Mouse (Mus musculus) olfactory bulb, adult 2 months (tissue): ENCODE data around the gene Syngap1. TPM values are rescaled to one million over a fixed set of nuclear protein-coding genes. Genes with fewer than 3 reads are reported as not detected.
"Not testable (repeated sequence)": the region's sequence is repeated elsewhere in the genome, so short reads cannot be mapped to it uniquely, and the experiment has no call there.

Experiments
- H3K27ac ChIP-seq: fragments of 200-500 bp; 2 replicates; pipeline ENCODE4 v1.5.1; 2012; ENCODE audit warnings: low read depth, low read length; ENCODE audit not compliant: insufficient read depth
- H3K4me1 ChIP-seq: fragments of 200-500 bp; 2 replicates; pipeline ENCODE4 v1.6.1; 2012; ENCODE audit warnings: low read length; ENCODE audit not compliant: control insufficient read depth, insufficient read depth
- H3K4me3 ChIP-seq: fragments of 200-500 bp; 2 replicates; pipeline ENCODE4 v1.5.1; 2012; ENCODE audit warnings: mild to moderate bottlenecking, low read depth, low read length, moderate library complexity; ENCODE audit not compliant: insufficient read depth
- CTCF ChIP-seq: fragments of 200-500 bp; IDR thresholded peaks from 2 replicates; pipeline ENCODE4 v1.5.1; 2012; ENCODE audit warnings: low read depth, mild to moderate bottlenecking, low read length, moderate library complexity; ENCODE audit not compliant: insufficient read depth
- POLR2A ChIP-seq: fragments of 200-500 bp; IDR thresholded peaks from 2 replicates; pipeline ENCODE4 v1.6.1; 2012; ENCODE audit warnings: mild to moderate bottlenecking, low read depth, low read length, moderate library complexity; ENCODE audit not compliant: insufficient read depth
- WGBS: fragments of 180-500 bp; shearing (Covaris S2); methylation state at CpG from one replicate; pipeline ENCODE4 v1.1.7; 2018; 5-methylcytosine and 5-hydroxymethylcytosine counted together
- polyA plus RNA-seq: library from polyadenylated mRNA; stranded (reverse); fragments of >200 nt; gene quantifications from 2 replicates; pipeline ENCODE4 v1.2.4, GENCODE M21; 2012; ENCODE audit warnings: low replicate concordance; ENCODE audit not compliant: missing spikeins, insufficient read depth, insufficient read length

Gene Syngap1
- 50.4 and 503 TPM in 2 replicates for polyA plus RNA-seq

GRCm38 (mm10) chr17:26941031-26941789, at the start of gene Syngap1:
Gene Syngap1 (plus strand): TSS chr17:26941253.
- H3K27ac ChIP-seq = peak within 1 kb of the TSS; percentile 89
- TF ChIP-seq CTCF (no peak), POLR2A (no peak)
- 2% methylated on average over 22 of the region's 24 CpGs for whole genome bisulfite sequencing
- H3K4me1 ChIP-seq = peaks cover 47% of the 10 kb centered on the region
- H3K4me3 ChIP-seq = peak within 1 kb of the TSS; percentile 93

- TF ChIP-seq POLR2A (no peak), CTCF (no peak)
- Histone ChIP-seq H3K4me3 (peak overlapping the region; percentile 0; the same call in 1 of the 2 replicates), H3K27ac (peak overlapping the region; percentile 18; the same call in 1 of the 2 replicates), H3K4me1 (peaks cover 29% of the 10 kb centered on the region)
- 8% methylated on average over 16 of the region's 16 CpGs for WGBS
These were observed 48.2 kb upstream of the Syngap1 start for GRCm38 (mm10) chr17:26892635-26893375.

DNA sequence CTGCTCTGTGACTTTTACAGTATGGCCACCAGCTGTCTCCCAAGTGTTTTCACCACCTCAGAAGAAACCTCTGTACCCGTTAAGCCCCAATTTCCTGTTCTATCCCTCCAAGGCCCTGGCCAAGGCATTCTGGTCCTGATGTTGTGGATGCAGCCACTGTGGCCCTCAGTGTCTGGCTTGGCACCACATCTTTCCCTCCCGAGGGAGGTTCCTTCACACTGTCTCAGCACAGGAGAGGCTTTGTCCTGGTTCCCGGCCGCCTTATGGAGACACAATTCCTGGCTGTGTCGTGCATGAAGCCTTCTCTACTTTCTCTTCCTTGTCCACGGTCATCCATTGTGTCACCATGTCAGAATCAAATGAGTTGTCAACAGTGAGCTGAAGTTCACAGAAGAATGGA, 47.6 kb upstream of the Syngap1 start:
- no peak overlapping the region for H3K4me3 ChIP-seq
- no peak overlapping the region for H3K27ac ChIP-seq
- 46% methylated on average over 6 of the region's 6 CpGs for WGBS
- H3K4me1 ChIP-seq = peaks cover 29% of the 10 kb centered on the region
- TF ChIP-seq POLR2A (no peak), CTCF (no peak)

DNA sequence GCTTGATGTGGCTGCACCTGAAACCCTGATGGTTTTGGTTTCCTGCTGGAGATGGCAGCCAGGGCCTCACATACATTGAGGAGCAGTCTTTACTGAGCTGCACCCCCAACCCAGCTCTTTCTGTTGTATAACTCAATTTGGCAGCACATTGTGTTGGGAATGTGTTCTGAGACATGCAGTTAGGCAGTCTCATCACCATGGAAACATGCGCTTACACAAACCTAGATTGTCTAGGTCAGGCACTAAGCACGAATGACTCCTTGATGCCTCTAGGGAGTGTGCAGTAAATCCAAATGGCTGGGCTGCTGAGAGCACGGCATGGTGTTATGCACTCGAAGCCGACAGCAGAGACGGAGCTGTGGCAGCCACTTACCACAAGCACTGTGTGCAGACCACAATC, 46.7 kb upstream of the Syngap1 start:
- Histone ChIP-seq H3K4me3 (no peak overlapping the region), H3K4me1 (peaks cover 29% of the 10 kb centered on the region), H3K27ac (no peak overlapping the region)
- 53% methylated on average over 6 of the region's 6 CpGs for WGBS
- no peak for TF ChIP-seq CTCF
- TF ChIP-seq POLR2A = no peak

DNA sequence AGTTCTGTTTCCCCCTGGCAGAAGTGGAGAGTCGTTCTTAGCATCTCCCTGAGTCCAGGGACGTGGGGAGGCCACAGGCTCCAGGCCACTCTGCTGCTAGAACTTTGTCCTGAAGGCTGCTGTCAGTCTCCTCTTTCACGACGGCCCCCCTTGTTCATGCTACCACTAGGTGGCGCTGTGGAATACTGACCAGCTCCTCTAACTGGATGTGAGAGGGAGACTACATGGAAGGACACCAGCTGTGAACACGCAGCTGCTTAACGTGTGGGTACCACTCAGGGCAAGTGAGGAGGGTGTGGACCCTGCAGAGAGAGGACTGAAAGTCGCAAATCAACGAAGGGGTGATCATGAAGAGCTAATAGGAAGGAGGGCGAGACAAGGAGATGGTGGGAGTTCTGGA, 45.5 kb upstream of the Syngap1 start:
- TF ChIP-seq CTCF = peak; percentile 77; the same call in 1 of the 2 replicates
- no peak for TF ChIP-seq POLR2A
- Histone ChIP-seq H3K4me3 (no peak overlapping the region), H3K4me1 (peaks cover 29% of the 10 kb centered on the region), H3K27ac (no peak overlapping the region)
- WGBS = 20% methylated on average over 10 of the region's 10 CpGs

GRCm38 (mm10) chr17:26900916-26901315, 40.1 kb upstream of the Syngap1 start:
- TF ChIP-seq CTCF (no peak), POLR2A (no peak)
- H3K27ac ChIP-seq = no peak overlapping the region
- WGBS = 79% methylated on average over 6 of the region's 6 CpGs
- H3K4me3 ChIP-seq = no peak overlapping the region
- H3K4me1 ChIP-seq = no peaks in the 10 kb centered on the region

- no peak for TF ChIP-seq POLR2A
- WGBS = 58% methylated on average over 5 of the region's 5 CpGs
- no peak overlapping the region for H3K4me3 ChIP-seq
These were observed 36.7 kb upstream of the Syngap1 start for GRCm38 (mm10) chr17:26904320-26904719.

GRCm38 (mm10) chr17:26907506-26907905, 33.5 kb upstream of the Syngap1 start:
- not testable (repeated sequence) for H3K4me3 ChIP-seq, H3K4me1 ChIP-seq, H3K27ac ChIP-seq
- 35% methylated on average over 15 of the region's 15 CpGs for WGBS

More at GRCm38 (mm10) chr17:26904320-26904719, 36.7 kb upstream of the Syngap1 start:
- no peak overlapping the region for H3K27ac ChIP-seq
- H3K4me1 ChIP-seq = peaks cover 6% of the 10 kb centered on the region; the same call in 1 of the 2 replicates

GRCm38 (mm10) chr17:26915248-26915647, 25.8 kb upstream of the Syngap1 start:
- WGBS = 67% methylated on average over 1 of the region's 1 CpGs
- Histone ChIP-seq H3K4me3 (no peak overlapping the region), H3K4me1 (peaks cover 5% of the 10 kb centered on the region), H3K27ac (no peak overlapping the region)
- TF ChIP-seq CTCF (no peak), POLR2A (no peak)
